Mouse (Mus musculus) heart, adult 11 months (tissue): ENCODE data around the gene Lmx1a.

Source experiments
- DNase-seq: peaks from one replicate; pipeline ENCODE4 v3.0.0; 2022

The Lmx1a gene

GRCm38 (mm10) chr1:167896234-167896633 is 207.2 kb downstream of the Lmx1a start:
- no peak for DNase-seq
